Mouse (Mus musculus): ENCODE results near the gene Epha4.

GRCm38 (mm10) chr1:77544279-77544678, 29.4 kb upstream of the Epha4 start:
- no peak for TF ChIP-seq GATA1 (IDR thresholded peaks at IDR 0.05; ENCODE audit: borderline replicate concordance, low read length)
- no peak for TF ChIP-seq CTCF (IDR thresholded peaks at IDR 0.05; ENCODE audit: low read depth, low read length)
- no peak for TF ChIP-seq GATA2 (IDR thresholded peaks at IDR 0.05; ENCODE audit: borderline replicate concordance, low read depth, low read length)
- TF ChIP-seq POLR2AphosphoS5 (IDR thresholded peaks at IDR 0.05; ENCODE audit: insufficient replicate concordance, low read depth, low read length): no peak
- TF ChIP-seq TAL1 (conservative IDR thresholded peaks at IDR 0.05; ENCODE audit: low read depth, low read length): no peak
